ENCODE assay signal across 26 mouse cellular contexts in the genomic region with DNA sequence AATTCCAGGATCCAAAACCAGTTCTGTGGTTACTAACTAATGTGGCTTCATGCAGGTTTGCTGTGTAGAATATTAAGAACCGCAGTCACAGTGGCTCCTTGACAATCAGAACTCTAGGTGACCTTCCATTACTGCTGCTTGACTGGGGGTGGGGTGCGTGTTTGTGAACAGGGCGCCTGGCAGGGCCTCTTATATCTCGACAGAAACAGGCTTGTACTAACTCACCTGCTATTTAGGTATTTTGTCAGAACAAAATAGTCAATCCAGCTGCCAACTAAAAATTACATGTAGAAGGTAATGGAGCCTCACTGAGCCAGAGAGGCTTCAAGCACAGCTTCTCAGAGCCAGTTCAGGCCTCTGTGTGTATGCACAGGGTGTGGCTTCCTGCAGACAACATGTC. TPM values are rescaled to one million over a fixed set of nuclear protein-coding genes. Genes with fewer than 3 reads are reported as not detected.
A peak's percentile ranks its signal among the peaks of the same experiment; 100 is the strongest.
DNase-seq lines count a peak whose midpoint lies in the region; ATAC-seq lines count a peak whose summit lies in the region.
"Had no signal": no experiment of that assay in that cellular context is flagged by ENCODE, and none has a peak within 500 bp of the region (broad histone marks: within the 10 kb centered on the region; RNA-seq: fewer than 3 reads in every experiment).

No protein-coding gene starts in this region.

- no peaks in the 10 kb centered on the region for H3K27me3 ChIP-seq in midbrain, embryonic 11.5 days (ENCODE audit: control insufficient read depth, insufficient read depth, low read length)
- peaks cover 4% of the 10 kb centered on the region; the same call in 1 of the 2 replicates for H3K27me3 ChIP-seq in midbrain, embryonic 10.5 days (ENCODE audit: low read depth, poor library complexity, severe bottlenecking)
- H3K27me3 ChIP-seq: embryonic facial prominence, embryonic 13.5 days; forebrain, embryonic 12.5 days; forebrain, embryonic 15.5 days had no signal

- 91% methylated on average over 4 of the region's 4 CpGs for WGBS in midbrain, embryonic 11.5 days
- WGBS in midbrain, embryonic 10.5 days = 93% methylated on average over 4 of the region's 4 CpGs

- peaks cover 5% of the 10 kb centered on the region for H3K4me1 ChIP-seq in midbrain, embryonic 11.5 days (ENCODE audit: control insufficient read depth, insufficient read depth, low read length)
- peaks cover 23% of the 10 kb centered on the region for H3K4me1 ChIP-seq in midbrain, embryonic 10.5 days
- H3K4me1 ChIP-seq: embryonic facial prominence, embryonic 10.5 days; forebrain, embryonic 15.5 days; hindbrain, embryonic 10.5 days; hindbrain, embryonic 13.5 days had no signal

- no peak overlapping the region for H3K27ac ChIP-seq in midbrain, embryonic 11.5 days (ENCODE audit: low read depth, low read length)
- no peak overlapping the region for H3K27ac ChIP-seq in midbrain, embryonic 10.5 days (replicated peaks)
- H3K27ac ChIP-seq: embryonic facial prominence, embryonic 10.5 days; embryonic facial prominence, embryonic 13.5 days; forebrain, embryonic 12.5 days; forebrain, embryonic 15.5 days; hindbrain, embryonic 10.5 days; hindbrain, embryonic 13.5 days had no signal

- H3K36me3 ChIP-seq in midbrain, embryonic 11.5 days (ENCODE audit: control insufficient read depth, insufficient read depth, low read length) = peaks cover 5% of the 10 kb centered on the region; the same call in 1 of the 2 replicates
- H3K36me3 ChIP-seq in midbrain, embryonic 10.5 days = peaks cover 35% of the 10 kb centered on the region

- no peak for ATAC-seq in midbrain, embryonic 11.5 days (ENCODE audit: low FRiP score)
- ATAC-seq: activated CD4-positive, CD25-positive, alpha-beta regulatory T cell, adult 4 months; forebrain, embryonic 15.5 days; hindbrain, embryonic 16.5 days had no signal

- DNase-seq in heart, adult 11 months = peak; percentile 90
- no peak for DNase-seq in heart, postnatal 14 days
- DNase-seq in heart, postnatal 10 days = peak; percentile 42 to 47
- DNase-seq in heart, adult 9 months (ENCODE audit: low spot score in 2 of 2) = no peak
- DNase-seq in midbrain, embryonic 11.5 days (ENCODE audit: low spot score, missing footprints) = peak; percentile 72
- DNase-seq in midbrain, embryonic 10.5 days (ENCODE audit: low spot score) = no peak
- no peak for DNase-seq in frontal cortex, adult 2 months (ENCODE audit: extremely low spot score in 1 of 2, low spot score in 1 of 2)
- DNase-seq: adrenal gland, adult 8-10 months; adrenal gland, postnatal 25 days; cerebellum, adult 11-12 months; cerebellum, adult 8-10 months; cerebellum, postnatal 10 days; cerebellum, postnatal 36 days; embryo, embryonic 11 days; gastrocnemius, postnatal 10 days; gastrocnemius, postnatal 36 days had no signal

- no peak overlapping the region for H3K9ac ChIP-seq in midbrain, embryonic 11.5 days (ENCODE audit: low read length)
- H3K9ac ChIP-seq: embryonic facial prominence, embryonic 13.5 days; forebrain, embryonic 12.5 days; forebrain, embryonic 15.5 days; hindbrain, embryonic 13.5 days had no signal

- no peaks in the 10 kb centered on the region for H3K9me3 ChIP-seq in midbrain, embryonic 11.5 days (ENCODE audit: control insufficient read depth, low read length)
- no peaks in the 10 kb centered on the region for H3K9me3 ChIP-seq in midbrain, embryonic 10.5 days (replicated peaks)
- H3K9me3 ChIP-seq: embryonic facial prominence, embryonic 10.5 days; embryonic facial prominence, embryonic 13.5 days; forebrain, embryonic 12.5 days; forebrain, embryonic 15.5 days; hindbrain, embryonic 10.5 days; hindbrain, embryonic 13.5 days had no signal

- no peak overlapping the region for H3K4me3 ChIP-seq in midbrain, embryonic 11.5 days (ENCODE audit: low read depth, low read length)
- no peak overlapping the region for H3K4me3 ChIP-seq in midbrain, embryonic 10.5 days
- H3K4me3 ChIP-seq: embryonic facial prominence, embryonic 10.5 days; embryonic facial prominence, embryonic 13.5 days; erythroblast, embryonic 14.5 days; forebrain, embryonic 12.5 days; forebrain, embryonic 15.5 days; hindbrain, embryonic 10.5 days; hindbrain, embryonic 13.5 days had no signal

- no peak overlapping the region for H3K4me2 ChIP-seq in midbrain, embryonic 11.5 days
- H3K4me2 ChIP-seq: embryonic facial prominence, embryonic 13.5 days; forebrain, embryonic 12.5 days; forebrain, embryonic 15.5 days; hindbrain, embryonic 13.5 days had no signal

- intact Hi-C loops in heart, postnatal 14 days (cut with DNase I) = no loop called here
- intact Hi-C loops in heart, postnatal 10 days (cut with DNase I) = no loop called here

RNA-seq across cellular contexts. Expression of gene Pld6, which starts 7.2 kb away (rescaled TPM):
- total RNA-seq in heart, postnatal 14 days (2021) = under 1 TPM; 0.54 to 0.76 TPM
- 1 to 10 TPM in 1 of 2 experiments, under 1 TPM in 1; 0.82 to 1.9 TPM for total RNA-seq in heart, postnatal 10 days (2021)
- 0.36 and 0.79 TPM in 2 replicates for polyA plus RNA-seq in midbrain, embryonic 11.5 days (2014; fragmentation: Nextera tagmentation; extraction: Ambion mirVana)
- 2.9 and 3.4 TPM in 2 replicates for polyA plus RNA-seq in midbrain, embryonic 10.5 days (2016; fragmentation: Nextera tagmentation; extraction: Ambion mirVana)
- 3.4 and 3.6 TPM in 2 replicates for polyA plus RNA-seq in frontal cortex, adult 2 months (2012; rRNA removed)
- total RNA-seq: gastrocnemius, adult 18-20 months; gastrocnemius, postnatal 36 days had no signal
- polyA plus RNA-seq: activated CD4-positive, CD25-positive, alpha-beta regulatory T cell, adult 4 months; erythroblast, embryonic 14.5 days had no signal

RNA-seq across cellular contexts. Expression of gene Flcn, which starts 29.6 kb away (rescaled TPM):
- 10 to 100 TPM; 42.7 to 43.5 TPM for total RNA-seq in heart, postnatal 14 days (2021)
- total RNA-seq in heart, postnatal 10 days (2021) = 10 to 100 TPM; 33.6 to 38.1 TPM
- 27.4 and 28.2 TPM in 2 replicates for polyA plus RNA-seq in midbrain, embryonic 11.5 days (2014; fragmentation: Nextera tagmentation; extraction: Ambion mirVana)
- 31.7 and 32.7 TPM in 2 replicates for polyA plus RNA-seq in midbrain, embryonic 10.5 days (2016; fragmentation: Nextera tagmentation; extraction: Ambion mirVana)
- 51.5 and 55.8 TPM in 2 replicates for polyA plus RNA-seq in frontal cortex, adult 2 months (2012; rRNA removed)

RNA-seq across cellular contexts. Expression of gene Nt5m, which starts 59.0 kb away (rescaled TPM):
- 10 to 100 TPM; 25.0 to 25.1 TPM for total RNA-seq in heart, postnatal 14 days (2021)
- total RNA-seq in heart, postnatal 10 days (2021) = 10 to 100 TPM; 27.3 to 27.4 TPM
- polyA plus RNA-seq in midbrain, embryonic 11.5 days (2014; fragmentation: Nextera tagmentation; extraction: Ambion mirVana) = 38.8 and 40.4 TPM in 2 replicates
- 40.9 and 44.4 TPM in 2 replicates for polyA plus RNA-seq in midbrain, embryonic 10.5 days (2016; fragmentation: Nextera tagmentation; extraction: Ambion mirVana)
- 64.9 and 67.0 TPM in 2 replicates for polyA plus RNA-seq in frontal cortex, adult 2 months (2012; rRNA removed)

RNA-seq across cellular contexts. Expression of gene Cops3, which starts 59.4 kb away (rescaled TPM):
- 10 to 100 TPM; 69.5 to 69.9 TPM for total RNA-seq in heart, postnatal 14 days (2021)
- 10 to 100 TPM; 71.3 to 71.9 TPM for total RNA-seq in heart, postnatal 10 days (2021)
- 252 and 256 TPM in 2 replicates for polyA plus RNA-seq in midbrain, embryonic 11.5 days (2014; fragmentation: Nextera tagmentation; extraction: Ambion mirVana)
- 249 and 250 TPM in 2 replicates for polyA plus RNA-seq in midbrain, embryonic 10.5 days (2016; fragmentation: Nextera tagmentation; extraction: Ambion mirVana)
- 51.9 and 56.2 TPM in 2 replicates for polyA plus RNA-seq in frontal cortex, adult 2 months (2012; rRNA removed)

Comparison
In these comparisons a context has a peak if more than half of its experiments do, and no peak if none do; other contexts are left out.
1. DNase-seq: peak in heart, adult 11 months (single experiment), heart, postnatal 10 days (2 of 2) and midbrain, embryonic 11.5 days (single experiment); none in heart, postnatal 14 days (0 of 2), heart, adult 9 months (0 of 2), midbrain, embryonic 10.5 days (single experiment) and frontal cortex, adult 2 months (0 of 2).